Comparison of ENCODE assay signal across 17 mouse cellular contexts in the genomic region with DNA sequence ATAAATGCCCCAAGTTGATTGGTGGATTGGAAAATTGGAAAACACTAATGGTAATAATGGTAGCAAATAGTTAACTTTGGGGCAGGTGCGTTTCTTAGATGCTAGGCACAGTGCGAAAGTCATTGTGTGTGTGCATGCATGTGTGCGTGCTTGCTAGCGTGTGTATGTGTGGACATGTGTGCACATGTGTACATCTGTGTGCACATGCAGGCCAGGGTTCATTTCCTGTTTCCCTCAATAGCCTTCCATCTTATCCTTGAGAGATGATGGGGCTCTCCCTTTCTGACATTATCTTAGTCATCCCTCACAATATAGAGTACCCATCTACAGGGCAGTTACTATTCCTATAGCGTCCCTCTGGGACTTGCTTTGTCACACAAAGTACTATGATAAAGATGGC.
"Had no signal": no experiment of that assay in that cellular context is flagged by ENCODE, and none has a peak within 500 bp of the region (broad histone marks: within the 10 kb centered on the region; RNA-seq: fewer than 3 reads in every experiment).

No protein-coding gene starts in this region.

- H3K36me3 ChIP-seq: neural tube, embryonic 12.5 days; neural tube, embryonic 13.5 days; neural tube, embryonic 15.5 days; stomach, embryonic 15.5 days had no signal

- H3K9ac ChIP-seq: neural tube, embryonic 12.5 days; neural tube, embryonic 13.5 days; neural tube, embryonic 15.5 days; stomach, embryonic 15.5 days had no signal

- H3K27me3 ChIP-seq: neural tube, embryonic 12.5 days; neural tube, embryonic 13.5 days; neural tube, embryonic 15.5 days; stomach, embryonic 15.5 days had no signal

- H3K4me1 ChIP-seq: neural tube, embryonic 12.5 days; neural tube, embryonic 15.5 days; stomach, embryonic 15.5 days had no signal

- DNase-seq: retina, postnatal 1 day; right cerebral cortex, adult 18-20 months; right cerebral cortex, postnatal 14 days; right cerebral cortex, postnatal 25 days; right cerebral cortex, postnatal 4 days; spleen, adult 18-20 months; thymus, adult 18-20 months; thymus, adult 2 months; thymus, postnatal 14 days; thymus, postnatal 25 days; thymus, postnatal 36 days; thymus, postnatal 4 days had no signal

- H3K4me3 ChIP-seq: neural tube, embryonic 12.5 days; neural tube, embryonic 13.5 days; neural tube, embryonic 15.5 days; stomach, embryonic 15.5 days had no signal

- H3K9me3 ChIP-seq: neural tube, embryonic 12.5 days; neural tube, embryonic 13.5 days; neural tube, embryonic 15.5 days; stomach, embryonic 15.5 days had no signal

- H3K4me2 ChIP-seq: neural tube, embryonic 12.5 days; neural tube, embryonic 13.5 days; neural tube, embryonic 15.5 days; stomach, embryonic 15.5 days had no signal

- H3K27ac ChIP-seq: neural tube, embryonic 12.5 days; neural tube, embryonic 13.5 days; neural tube, embryonic 15.5 days; stomach, embryonic 15.5 days; stomach, postnatal 0 days had no signal
